Mouse (Mus musculus): ENCODE data around the gene Eif2b1.
A peak's percentile ranks its signal among the peaks of the same experiment; 100 is the strongest.

Eif2b1 gene

DNA sequence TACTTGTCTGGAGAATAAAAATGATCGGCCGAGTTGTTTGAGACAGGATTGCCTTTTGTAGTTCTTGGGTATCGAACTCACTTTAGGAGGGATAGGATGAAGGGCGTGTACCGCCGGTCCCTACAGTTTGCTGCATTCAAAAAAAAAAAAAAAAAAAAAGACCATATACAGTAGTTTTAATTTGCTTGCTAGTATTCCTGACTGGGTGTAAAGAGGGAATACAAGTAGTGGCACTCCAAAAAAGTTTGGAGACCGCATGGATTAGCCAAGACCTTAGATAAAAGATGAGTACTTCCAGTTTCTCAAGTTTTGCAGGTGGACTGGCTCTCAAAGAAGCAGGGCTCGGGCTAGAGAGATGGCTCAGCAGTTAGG is 37.3 kb downstream of the Eif2b1 start:
- DNase-seq = no peak

DNA sequence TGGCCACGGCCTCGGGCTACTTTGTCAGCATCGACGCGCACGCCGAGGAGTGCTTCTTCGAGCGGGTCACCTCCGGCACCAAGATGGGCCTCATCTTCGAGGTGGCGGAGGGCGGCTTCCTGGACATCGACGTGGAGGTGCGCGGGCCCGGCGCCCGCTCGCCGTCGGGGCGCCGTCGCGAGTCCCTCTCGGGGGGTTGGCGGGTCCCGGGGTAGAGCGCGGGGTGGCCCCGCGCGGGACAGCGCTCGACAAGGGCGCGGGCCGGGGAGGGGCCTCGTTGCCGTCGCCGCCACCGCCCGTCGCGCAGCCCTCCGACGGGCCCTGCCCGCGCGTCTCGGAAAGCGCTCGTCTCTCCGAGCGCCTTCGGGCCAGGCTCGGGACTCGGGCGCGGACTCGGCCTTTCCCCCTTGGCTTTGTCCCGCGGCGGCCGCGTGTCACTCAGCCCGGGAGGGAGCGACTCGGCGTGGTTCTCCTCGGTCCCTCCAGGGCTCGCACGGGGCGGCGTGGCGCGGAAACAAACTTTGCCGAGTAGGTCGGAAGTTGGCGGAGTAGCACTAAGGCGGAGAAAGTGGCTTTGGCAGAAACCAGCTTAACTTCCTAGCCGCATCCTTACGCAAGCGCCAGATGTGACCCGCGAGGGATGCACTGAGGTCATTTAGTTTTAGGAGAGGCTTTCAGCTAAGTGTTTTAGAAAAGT is 37.9 kb downstream of the Eif2b1 start:
- DNase-seq = peak; percentile 60 to 64

DNA sequence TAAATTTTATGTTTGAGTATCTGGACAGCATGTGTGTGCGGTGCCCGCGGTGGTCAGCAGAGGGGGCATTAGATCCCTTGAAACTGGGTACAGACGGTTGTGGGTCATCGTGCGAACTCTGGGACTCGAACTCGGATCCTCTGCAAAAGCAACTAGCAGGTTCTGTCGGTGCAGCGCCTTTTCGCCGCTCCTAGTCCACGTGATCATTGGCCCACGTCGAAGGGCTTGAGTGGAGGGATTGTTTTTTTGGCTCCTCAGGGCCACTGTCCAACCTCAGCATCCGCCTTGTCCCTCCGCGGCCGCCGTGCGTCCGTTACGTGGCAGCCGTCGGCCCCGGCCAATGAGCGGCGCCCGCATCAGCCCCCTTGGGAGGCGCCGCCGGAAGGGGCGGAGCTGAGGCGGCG is 38.5 kb downstream of the Eif2b1 start, which contains the start of gene Tmed2:
Gene Tmed2, plus strand, starts transcription at position 313 of the 404 bp plus-strand sequence.
- peak; percentile 94 for DNase-seq

GRCm38 (mm10) chr5:124539905-124540304 is 39.0 kb downstream of the Eif2b1 start:
- DNase-seq = no peak

DNA sequence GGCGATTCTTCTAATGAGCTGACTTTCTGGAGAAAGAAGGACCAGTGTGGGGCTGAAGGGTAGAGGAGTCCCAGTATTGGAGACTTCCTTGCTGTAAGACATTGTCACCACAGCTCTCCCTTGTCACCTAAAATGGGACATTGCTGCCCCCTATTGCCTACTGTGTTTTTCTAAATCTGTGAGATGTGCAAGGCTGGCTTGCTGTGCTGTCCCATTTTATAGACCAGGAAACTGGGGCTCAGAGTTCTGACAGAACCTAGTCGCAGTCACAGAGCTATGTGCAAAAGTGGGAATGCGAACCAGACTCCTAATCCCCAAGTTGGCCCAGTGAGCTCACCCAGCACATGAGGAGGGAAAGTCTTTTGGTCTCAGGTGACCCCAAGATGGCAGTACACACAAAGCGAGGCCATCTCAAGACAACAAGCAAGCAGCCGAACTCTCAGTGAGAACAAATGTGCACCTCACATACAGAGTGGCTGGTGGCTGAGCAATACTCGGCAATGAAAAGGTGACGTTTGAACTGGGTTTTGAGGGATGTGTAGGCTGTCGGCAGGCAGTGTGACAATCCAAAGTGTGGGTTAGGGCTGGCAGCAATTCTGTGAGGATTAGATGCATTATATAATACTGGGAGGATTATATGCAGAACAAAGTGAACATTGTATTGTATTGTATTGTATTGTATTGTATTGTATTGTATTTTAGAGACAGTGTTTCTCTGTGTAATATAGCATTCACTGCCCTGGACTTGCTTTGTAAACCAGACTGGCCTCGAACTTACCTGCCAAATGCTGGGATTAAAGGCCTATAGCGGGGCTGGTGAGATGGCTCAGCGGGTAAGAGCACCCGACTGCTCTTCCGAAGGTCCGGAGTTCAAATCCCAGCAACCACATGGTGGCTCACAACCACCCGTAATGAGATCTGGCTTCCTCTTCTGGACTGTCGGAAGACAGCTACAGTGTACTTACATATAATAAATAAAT is 39.8 kb downstream of the Eif2b1 start:
- peak; percentile 74 to 76 for DNase-seq

DNA sequence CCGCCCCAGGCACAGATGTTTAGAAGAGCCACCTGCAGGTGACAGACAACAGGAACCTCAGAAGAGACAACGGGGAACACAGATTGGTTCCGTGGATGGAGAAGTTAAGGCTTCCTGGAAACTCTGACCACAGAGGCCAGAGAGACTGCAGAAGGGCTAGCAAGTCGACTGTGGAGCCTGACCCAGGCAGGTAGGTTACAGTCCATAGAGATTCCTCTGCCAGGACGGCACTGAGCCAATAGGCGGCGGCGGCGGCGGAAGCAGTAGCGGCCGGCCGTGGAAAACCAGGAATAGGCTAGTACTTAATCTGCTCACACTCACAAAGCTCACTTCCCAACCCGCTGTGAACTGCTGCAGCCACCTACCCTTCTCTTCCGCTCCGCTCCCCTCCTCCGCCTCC is 42.2 kb downstream of the Eif2b1 start:
- peak in 1 of 2 experiments; percentile 16 for DNase-seq

DNA sequence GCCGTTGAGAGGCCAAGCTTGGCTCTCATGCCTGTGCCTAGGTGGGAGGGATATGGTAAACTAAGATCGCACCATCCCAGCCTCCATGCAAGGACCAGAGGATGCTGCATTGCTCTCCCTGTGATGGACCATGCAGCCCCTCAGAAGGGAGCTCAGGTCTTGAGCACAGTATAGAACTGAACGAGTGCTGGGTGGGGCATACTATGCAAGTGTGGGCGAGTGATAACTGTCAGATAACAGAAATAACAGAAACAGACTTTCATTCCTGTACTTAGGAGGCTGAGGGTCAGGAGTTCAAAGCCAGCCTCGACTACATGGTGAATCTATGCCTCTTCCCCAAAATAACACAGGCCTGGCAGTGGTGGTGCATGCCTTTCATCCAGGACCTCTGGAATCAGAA is 43.9 kb downstream of the Eif2b1 start:
- DNase-seq = no peak

DNA sequence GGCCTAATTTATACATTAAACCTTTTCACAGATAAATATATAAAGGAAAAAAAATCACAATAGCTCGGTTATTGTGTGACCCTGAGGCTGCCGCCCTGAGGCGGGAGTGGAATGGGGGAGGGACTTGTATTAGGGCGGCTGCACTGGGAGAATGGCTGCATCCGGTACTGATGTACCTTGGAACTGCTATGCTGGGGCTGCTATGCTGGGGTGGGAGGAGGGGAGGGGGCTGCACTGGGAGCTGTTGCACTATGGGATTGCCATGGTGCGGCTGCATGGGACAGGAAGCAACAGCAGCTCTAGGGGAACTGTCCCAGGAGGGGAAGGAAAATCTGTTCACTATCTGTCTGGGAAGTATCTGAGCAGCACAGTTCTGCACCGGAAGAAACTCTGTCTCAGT is 46.5 kb downstream of the Eif2b1 start:
- no peak for DNase-seq

DNA sequence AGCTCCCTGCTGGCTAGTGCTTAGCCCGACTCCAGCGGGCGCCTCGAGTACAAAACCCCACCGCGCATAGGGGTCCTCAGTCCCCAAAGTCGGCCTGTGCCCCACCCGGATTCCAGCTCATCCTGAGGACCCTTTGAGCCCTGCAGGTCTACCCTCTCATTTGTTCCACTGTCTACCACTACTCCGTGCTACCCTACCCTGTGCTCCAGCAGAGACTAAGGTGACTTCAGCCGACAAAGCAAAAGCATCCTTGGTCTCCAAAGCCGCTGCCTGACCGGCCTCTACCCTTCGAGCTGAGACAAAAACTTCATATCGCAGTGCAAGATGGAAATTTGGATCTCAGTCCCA is 47.4 kb downstream of the Eif2b1 start:
- DNase-seq = no peak

DNA sequence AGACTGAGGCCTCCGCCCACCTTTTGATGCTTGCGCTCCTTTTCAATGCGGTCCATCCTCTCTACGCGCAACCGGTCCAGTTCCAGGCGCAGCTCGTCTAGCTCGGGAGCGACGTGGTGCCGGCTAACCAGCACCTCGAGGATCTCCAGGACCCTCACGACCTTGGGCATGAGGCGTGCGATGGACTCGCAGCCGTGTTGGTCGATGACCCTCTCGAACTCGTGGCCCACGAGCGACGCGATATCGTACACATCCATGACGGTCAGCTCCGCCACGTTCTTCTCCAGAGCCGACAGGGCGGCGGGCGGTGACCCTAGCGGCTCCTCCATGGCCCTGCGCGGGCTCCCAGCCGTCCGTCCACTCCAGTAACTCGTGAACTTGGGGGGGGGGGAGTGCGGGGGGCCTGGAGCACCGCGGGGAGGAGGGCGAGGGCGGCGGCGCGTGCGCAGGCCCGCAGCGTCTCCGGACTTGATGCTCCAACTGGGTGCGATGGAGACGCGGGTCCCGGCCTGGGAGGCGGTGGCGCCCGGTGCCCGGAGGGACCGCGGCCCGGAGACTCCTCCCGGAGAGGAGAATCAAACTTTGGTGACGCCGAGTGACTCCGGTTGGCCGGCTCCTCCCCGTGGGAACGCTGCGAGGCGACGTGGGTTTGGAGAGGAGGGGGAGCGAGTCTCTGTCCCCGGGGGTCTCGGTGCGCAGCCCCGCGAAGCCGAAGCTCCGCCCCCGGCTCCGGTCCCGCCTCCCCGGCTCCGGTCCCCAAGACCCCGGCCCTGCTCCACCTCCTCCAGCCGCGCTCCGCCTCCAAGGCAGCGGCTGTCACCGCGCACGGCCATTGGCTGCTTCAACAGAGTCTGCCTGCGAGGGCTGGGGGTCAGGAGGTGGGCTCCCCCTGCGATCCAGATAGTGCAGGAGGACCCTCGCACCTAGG is 48.0 kb downstream of the Eif2b1 start, which contains the start of gene Rilpl1:
Gene Rilpl1, minus strand, starts transcription at position 737 of the 928 bp plus-strand sequence.
- peak; percentile 49 to 55 for DNase-seq

DNA sequence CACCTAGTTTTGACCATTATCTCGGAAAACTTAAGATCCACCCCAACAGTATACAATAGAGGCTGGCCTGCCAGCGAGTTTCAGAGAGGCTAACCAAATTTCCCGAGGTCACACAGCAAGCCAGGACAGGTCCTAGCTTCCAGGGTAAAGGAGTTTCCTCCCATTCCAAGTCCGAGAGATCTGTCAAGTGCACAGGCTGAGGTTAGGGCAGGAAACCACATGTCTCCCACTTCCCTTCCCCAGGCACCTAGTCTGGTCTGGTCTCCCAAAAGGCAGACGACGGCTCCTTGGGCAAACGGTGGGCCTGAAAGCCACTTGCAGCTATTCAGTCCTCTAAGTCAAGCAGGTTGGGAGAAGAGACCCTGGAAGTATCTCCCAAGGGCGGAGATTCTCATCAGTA is 49.2 kb downstream of the Eif2b1 start:
- no peak for DNase-seq

DNA sequence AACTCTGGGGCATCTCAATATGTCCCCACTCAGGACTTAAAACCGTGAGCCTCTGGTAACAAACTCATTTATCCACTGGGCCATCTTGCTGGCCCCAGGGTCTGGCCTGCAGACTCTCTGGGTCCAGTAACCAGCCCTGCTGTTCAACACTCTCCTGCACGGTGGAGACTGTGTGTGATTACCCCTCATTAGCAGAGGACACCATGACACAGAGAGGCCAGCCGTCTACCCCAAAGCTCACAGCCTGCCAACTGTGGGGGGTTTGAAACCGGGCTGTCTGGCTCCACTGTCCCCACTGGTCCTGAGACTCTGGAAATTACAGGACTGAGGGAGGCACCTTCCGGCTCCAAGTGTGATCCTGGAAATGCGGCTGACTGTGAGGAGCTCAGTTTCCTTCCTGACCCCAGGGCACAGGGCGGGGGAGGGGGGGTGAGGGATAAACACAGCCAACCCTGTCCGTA is 49.7 kb downstream of the Eif2b1 start:
- no peak for DNase-seq

- no peak for DNase-seq
These were observed 50.1 kb downstream of the Eif2b1 start for GRCm38 (mm10) chr5:124528791-124529190.

DNA sequence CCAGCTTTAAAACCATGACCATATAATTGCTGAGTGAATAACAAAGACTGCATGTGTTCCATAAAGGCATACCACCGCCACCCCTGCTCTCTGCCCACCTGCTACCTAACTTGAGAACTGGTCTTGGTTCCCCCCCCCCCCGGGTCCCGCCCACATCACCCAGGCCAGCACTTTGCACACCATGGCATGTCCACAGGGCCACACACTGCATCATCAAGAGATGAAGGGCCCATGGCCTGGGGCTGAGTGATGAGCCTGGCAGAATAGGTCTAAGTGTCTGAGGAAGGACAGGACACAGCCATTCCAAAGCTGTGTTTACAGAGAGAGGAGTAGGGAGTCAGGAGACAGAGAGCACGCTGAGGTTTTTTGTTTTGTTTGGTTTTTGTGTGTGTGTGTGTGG is 50.6 kb downstream of the Eif2b1 start:
- no peak for DNase-seq

DNA sequence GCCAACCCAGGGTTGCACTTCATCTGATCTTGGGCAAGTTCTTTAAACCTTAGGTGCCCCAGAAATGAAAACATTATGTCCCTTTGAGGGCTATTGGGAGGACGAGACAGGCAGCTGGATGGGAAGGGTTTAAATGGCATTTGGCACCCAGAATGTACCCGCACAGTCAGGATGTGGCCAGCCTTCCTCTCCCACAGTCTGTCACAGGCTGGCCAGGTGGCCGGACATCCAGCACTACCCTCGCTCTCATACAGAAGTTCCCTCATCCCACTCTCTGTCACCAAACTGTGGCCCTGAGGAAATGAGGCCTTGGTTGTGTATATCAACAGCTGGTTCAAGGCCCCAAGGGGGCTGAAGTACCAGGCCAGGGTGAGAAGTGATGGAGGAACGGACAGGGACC is 54.0 kb downstream of the Eif2b1 start:
- no peak for DNase-seq

DNA sequence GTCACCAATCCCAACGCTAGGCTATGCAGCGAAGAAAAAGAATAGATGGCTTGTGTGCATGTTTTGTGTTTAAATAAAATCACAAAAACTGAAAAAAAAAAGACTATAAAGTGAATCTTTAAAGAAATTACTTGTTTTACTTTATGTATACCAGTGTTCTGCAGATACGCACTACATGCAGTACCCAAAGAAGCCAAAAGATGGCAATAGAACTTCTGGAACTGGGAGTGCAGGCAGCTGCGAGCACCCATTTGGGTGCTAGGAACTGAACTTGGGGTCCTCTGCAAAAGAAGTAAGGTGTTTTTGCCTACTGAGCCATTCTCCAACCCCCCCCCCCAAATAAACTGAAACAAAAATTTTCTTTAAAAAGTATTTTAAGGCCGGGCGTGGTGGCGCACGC is 55.9 kb downstream of the Eif2b1 start:
- no peak for DNase-seq

DNA sequence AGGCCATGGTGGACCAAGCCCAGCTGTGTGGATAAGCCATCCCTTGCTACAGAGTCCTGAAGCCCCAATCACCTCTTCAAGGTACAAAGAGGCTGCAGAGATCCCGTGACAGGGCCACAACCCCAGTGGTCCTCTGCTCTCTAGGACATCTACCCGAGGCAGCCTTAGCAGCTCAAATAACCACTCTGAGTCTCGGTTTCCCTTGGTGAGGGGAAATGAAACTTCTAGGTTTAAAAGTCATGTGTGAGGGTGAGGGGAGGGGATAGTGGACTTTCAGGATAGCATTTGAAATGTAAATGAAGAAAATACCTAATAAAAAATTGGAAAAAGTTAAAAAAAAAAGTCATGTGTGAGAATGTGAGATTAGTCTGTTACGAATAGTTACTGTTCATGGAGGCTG is 57.3 kb downstream of the Eif2b1 start:
- peak in 1 of 2 experiments; percentile 21 for DNase-seq
